Mouse (Mus musculus) G1E-ER4 (cell line): ENCODE results near the gene Uqcc3. TPM values are rescaled to one million over a fixed set of nuclear protein-coding genes. Genes with fewer than 3 reads are reported as not detected.

Experiments
- GATA1 ChIP-seq: IDR thresholded peaks from one replicate; pipeline ENCODE4 v1.8.0; 2012; ENCODE audit warnings: low read length, inconsistent platforms
- polyA plus RNA-seq: library from polyadenylated mRNA; stranded (reverse); fragments of >175 nt; gene quantifications from 2 replicates; pipeline ENCODE4 v1.2.3, GENCODE M21; 2012

Uqcc3 gene
- polyA plus RNA-seq, 1 experiment = 71.1 TPM

DNA sequence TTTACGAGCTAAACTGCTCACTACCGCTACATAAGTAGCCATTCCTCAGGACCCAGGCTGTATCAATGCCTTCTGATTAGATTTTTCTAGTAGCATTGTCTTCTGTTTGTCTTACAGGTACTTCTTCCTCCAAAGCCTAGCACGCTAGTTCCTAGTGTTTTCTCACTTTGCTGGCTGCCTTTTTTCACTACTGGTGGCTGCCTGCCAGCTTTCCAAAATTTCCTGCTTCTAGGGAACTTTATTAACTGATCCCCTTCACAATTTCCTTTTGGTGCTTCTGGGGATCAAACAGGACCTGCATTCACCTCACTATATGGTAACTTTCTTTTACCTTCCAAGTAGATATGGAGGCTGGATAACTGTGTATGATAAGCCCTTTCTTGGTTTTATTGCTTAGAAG lies 18.4 kb upstream of the Uqcc3 start:
- no peak for TF ChIP-seq GATA1

DNA sequence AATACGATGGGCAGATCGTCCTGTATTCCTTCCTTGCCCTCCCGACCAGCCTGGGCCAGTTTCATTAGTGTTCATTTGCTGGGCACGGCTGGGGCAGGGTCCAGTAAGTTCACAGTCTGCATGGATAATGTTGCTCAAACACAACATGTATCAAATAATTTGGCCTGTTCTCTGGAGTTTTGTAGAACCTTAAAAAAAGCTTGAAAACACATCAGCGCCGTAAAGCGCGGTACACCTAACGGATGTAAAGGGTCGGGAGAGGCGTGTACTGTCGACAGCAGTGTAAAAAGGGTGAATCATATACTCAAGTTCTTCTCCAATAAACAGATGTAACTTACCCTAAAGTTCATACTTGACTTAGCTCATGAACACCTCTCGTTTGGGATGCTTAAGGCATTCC lies 17.9 kb upstream of the Uqcc3 start:
- TF ChIP-seq GATA1 = no peak

DNA sequence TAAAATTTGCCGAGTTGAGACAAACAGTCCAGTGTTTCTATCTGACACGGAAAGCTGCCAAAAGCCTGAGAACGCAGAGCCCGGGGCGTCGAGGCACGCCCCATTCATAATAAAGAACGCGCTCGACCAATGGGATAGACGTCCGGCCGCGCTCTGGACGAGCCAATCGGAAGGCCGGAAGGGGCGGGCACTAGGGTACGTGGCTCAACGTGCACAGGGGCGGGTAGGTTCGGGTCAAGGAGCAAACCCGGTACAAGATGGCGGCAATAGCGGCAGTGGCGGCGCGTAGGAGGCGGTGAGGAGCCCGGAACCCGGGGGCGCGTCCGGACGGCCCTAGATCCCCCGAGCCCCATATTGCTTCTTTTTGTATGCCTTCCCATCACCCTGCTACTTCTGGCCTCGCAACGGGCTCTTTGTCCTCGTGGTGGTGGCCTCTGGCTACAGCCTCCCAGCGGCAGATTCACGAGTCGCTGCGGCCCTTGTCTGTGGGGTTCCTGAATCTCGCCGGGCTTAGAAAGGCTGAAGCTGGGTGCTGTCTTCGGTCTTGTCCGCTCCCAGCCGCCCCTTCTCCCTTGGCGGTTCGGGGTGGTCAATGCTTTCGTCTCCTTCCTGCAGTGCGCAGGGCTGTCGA lies 17.3 kb upstream of the Uqcc3 start, which contains the start of gene Ganab:
Gene Ganab, plus strand, starts transcription at position 207 of the 631 bp plus-strand sequence.
- TF ChIP-seq GATA1 = no peak

DNA sequence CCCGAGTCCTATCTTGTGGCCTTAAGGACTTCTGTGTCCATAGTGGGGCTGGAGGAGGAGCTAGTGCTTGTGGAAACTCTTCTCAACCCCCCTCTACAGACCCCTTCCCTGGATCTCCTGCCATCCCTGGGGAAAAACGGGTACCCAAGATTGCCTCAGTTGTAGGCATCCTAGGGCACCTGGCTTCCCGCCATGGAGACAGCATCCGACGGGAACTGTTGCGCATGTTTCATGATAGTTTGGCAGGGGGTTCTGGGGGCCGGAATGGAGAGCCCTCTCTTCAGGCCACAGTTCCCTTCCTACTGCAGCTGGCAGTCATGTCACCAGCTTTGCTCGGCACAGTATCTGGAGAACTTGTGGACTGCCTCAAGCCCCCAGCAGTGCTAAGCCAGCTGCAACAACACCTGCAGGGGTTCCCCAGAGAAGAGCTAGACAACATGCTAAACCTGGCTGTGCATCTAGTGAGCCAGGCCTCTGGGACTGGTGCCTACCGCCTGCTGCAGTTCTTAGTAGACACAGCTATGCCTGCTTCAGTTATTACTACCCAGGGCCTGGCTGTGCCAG lies 14.8 kb upstream of the Uqcc3 start:
- no peak for TF ChIP-seq GATA1

DNA sequence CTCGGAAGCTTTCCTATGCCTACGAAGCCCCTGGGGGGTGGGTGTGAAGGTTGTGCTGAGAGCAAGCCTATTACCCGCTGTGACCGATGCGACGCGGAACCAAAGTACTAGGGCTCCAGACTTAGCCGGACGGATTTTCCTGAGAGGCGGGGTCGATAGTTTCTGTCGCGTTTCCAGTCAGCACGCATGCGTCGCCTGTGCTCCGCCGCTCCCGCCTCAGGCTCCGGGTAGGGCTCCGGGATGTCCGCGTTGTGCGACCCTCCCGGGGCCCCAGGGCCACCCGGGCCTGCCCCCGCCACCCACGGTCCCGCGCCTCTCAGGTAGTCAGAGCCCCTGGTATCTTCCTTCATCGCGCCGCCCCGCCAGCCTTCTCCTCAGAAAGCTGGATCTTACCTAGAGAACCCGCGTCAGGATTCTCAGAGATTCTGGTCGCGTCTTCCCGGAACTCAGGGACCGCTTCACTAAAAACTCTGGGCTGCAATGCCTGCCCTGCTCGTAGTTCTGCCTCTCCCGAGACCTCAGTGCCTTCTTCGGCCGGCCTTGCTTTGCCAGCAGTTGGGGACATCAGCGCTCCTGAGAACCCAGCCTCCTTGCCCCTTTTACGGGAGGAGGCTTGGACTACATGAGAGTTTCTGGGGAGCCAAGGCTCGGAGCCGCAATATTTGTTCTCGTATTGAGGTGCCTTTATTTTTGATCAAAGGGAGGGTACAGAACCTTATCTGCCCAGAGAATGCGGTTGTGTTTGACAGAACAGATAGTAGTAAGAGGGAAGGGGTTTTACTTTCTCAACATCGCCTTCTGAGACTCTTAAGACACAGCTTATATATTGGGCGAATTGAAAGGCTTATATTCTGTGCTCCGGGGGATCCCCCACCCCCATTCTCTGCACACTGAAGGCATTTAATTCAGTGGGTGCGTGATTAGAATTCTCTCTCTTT lies 12.4 kb upstream of the Uqcc3 start, which contains the start of gene Ints5:
Gene Ints5, plus strand, starts transcription at position 177 of the 938 bp plus-strand sequence.
- no peak for TF ChIP-seq GATA1

DNA sequence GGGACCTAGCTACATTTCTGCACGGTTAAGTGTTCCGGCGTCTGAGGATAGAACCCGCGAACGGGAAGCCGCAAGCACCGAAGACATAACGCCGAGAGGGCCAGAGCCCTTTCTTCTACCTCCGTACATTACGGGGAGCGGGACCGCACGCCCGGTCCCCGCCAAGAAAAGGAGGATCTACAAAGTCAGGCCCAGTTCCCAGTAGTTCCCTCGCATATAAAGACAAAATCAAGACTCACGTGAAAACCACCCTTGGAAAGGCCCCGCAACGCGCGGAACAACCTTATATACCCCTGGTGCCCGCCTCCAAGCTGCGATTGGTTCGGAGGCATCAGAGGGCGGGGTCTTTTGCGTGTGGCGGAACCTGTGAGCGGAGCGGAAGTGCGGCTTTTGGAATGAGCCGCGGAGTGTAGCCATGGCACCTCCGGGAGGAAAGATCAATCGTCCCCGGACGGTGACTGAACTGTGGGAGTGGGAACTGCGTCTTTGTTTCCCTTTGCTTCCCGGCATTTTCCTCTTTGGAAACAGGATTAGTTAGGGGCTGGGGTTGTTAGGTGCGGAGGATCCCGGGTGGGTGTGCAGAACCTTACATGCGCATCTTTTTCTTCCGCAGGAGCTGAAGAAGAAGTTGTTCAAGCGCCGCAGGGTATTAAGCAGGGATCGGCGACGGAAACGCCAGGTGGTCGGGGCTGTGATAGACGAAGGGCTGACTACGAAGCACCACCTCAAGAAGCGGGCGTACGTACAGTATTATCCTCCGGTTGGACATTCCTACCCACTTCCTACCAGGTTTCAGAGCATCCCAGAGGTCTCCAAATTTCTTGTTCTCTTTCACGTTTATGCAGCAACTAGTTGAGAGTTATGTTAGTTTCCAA lies 8.0 kb upstream of the Uqcc3 start, which contains the start of the genes 1810009A15Rik and Gm49416:
Gene 1810009A15Rik, plus strand, starts transcription at position 343 of the 875 bp plus-strand sequence.
Gene Gm49416, plus strand, starts transcription at position 416 of the 875 bp plus-strand sequence.
- TF ChIP-seq GATA1 = no peak

DNA sequence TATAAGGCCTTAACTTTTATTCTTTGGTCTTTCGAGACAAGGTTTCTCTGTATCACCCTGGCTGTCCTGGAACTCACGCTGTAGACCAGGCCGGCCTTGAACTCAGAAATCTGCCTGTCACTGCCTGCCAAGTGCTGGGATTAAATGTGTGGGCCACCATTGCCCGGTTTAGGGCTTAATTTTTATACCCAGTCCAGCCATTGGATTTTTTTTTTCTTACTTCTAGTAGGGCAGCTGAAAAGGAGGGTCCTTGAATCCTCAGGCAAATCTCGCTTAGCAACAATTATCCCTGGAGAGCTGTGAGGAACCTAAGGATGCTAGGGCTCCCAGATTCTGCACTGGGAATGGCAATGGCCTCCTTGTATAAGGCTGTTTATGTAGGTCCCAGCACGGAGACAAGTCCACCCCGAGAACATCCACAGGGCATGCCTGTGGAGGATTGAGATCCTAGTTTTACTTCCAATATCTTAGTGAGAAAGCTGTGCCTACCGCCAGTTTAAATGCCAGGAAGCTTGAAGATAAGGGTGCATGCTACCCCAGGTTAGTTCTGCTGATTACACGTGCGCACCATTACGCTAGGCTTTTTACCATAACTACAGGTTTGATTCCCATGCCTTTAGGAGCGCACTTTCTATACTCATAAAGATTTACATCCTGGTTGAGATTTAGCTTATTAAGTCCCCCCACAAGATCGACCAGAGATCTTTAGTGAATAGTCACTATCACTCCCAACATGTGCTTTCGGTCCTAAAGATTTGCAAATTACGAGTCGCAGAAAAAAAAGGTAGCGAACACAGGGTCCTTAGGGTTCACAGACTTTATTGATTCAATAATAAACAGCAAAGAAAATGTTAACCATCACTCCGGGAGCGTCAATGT lies 7.1 kb upstream of the Uqcc3 start:
- TF ChIP-seq GATA1 = peak; percentile 21

DNA sequence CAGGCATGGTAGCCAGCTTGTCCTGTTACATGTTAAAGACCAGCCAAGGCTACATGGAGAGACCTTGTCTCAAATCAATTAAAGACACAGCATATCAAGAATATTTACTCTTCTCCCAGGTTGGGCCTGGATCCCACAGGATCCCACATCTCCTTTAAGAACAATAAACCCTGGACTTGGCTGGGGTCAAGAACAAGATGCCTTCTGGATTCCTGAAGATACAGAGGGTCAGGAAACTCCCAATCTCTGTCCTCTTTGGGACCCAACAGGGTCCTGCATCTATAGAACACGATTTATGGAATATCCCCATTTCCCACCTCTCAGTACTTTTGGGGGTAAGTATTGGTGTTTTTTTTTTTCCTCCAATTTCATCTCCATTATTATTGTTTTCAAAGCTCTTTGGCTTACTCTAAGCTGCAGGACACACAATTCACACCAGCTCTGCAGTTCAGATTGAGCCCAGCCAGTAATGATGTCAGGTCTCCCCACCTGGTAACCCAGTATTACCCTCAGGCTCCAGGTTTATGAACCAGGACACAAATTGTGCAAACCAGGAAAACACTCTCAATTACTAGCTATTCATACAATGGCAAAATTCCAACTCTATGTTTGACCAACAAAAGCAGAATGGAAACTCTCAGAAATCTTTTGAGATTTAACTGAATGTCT lies 6.3 kb upstream of the Uqcc3 start:
- no peak for TF ChIP-seq GATA1

DNA sequence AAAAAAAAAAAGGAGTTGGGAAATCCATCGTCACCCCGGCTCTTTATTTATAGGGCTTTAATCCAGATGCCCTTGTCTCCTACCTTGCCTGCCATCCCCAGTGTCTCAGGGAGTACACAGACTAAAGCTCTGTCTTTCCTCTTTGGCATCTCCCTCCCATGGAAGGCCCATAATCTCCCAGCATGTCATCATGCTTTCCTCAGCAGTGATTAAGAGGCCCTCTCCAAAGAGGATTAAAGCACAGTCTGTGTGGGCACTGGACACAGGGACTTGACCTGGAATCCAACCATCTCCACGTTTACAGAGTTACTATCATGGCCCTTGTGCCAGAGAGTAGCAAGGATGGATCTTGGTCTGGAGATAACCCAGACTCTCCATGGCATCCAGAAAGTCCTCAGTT lies 2.9 kb upstream of the Uqcc3 start, which contains the start of the genes Lbhd1 and Gm49403:
Gene Lbhd1, plus strand, starts transcription at position 117 of the 400 bp plus-strand sequence.
Gene Gm49403, plus strand, starts transcription at position 315 of the 400 bp plus-strand sequence.
- TF ChIP-seq GATA1 = no peak

DNA sequence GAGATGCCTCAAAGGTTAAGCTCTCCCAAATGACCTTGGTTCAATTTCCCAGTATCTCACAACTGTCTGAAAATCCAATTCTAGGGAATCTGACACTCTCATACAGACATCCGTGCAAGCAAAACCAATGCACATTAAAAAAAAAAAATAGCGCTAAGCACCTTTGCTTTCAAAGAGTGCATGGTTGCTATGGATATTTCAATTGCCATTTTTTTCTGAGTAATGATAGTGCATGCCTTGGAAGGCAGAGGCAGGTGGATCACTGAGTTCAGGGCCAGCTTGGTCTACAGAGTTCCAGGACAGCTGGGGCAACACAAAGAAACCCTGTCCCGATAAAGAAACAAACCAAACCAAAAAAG lies 290 bp upstream of the Uqcc3 start:
- TF ChIP-seq GATA1 = no peak

DNA sequence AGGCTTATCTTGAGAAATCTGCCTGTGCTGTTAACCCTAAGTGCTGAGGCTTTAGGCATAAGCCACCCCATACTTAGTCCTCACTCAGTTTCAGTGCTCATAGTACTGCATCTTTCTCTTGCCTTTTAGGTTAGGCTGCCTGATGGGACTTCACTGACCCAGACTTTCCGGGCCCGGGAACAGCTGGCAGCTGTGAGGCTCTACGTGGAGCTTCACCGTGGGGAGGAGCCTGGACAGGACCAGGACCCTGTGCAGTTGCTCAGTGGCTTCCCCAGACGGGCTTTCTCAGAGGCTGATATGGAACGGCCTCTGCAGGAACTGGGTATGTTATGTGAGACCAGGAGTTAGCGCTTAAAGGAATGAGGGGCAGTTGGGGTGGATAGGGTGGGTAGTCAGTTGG lies 5.7 kb downstream of the Uqcc3 start:
- no peak for TF ChIP-seq GATA1

DNA sequence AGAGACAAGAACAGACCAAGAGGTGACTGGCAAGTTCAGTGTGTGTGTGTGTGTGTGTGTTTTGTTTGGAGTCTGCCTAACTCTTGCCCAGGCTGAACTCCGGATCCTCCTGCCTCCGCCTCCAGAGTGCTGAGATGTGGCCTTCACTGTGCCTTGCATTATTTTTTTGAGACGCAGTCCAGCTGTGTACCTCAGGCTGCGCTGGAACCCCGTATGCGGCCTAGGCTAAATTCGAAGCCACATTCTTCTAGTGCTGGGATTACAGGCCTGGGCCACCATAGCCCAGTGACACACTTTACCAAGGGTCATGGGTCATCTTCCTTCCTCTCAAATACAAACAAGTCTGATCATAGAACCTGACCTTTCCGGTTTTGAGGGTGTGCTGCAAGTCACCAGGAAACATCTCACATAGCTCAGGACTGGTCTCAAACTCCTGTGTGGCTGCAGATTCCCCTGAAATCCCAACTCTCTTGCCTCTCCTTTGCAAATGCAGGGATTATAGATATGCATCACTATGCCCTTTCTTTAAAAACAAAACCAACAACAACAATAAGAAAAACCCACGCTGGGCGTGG lies 8.4 kb downstream of the Uqcc3 start:
- TF ChIP-seq GATA1 = no peak

DNA sequence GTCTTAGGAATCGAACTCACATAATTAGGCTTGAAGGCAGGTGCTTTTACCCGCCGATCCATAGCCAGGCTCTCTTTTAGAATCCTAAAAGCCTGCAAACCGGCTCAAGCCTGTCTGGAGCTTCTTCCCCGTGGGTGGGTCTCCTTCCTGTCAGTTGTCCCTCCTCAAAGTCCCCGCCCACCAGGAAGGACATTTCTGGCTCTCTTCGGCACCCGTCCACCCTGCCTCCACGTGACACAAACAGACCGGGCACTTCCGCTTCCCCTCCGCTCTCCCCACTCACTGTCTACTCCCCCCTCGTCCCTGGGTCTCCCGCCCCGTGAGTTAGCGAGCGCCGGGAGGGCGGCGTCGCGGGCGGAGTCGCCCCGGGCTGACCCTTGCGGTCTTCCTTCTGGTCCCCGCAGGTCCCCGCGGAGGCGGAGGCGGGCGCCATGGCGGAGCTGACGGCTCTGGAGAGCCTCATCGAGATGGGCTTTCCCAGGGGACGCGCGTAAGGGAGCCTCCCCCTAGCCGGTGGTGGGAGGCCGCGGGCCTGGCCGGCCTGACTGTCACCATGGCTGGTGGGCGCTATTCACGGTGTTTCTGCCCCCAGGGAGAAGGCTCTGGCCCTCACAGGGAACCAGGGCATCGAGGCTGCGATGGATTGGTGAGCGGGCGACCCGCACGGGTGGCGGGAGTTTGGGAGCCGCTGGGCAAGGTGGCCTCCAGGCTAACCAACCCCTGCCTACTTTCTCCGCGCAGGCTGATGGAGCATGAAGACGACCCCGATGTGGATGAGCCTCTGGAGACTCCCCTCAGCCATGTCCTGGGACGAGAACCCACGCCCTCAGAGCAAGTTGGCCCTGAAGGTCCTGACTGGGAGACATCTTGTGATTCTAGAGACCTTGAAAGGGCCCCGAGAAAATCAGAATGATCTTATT lies 9.2 kb downstream of the Uqcc3 start, which contains the start of gene Ubxn1:
Gene Ubxn1, plus strand, starts transcription at position 230 of the 920 bp plus-strand sequence.
- no peak for TF ChIP-seq GATA1
